Comparison of ENCODE assay signal across 8 mouse cellular contexts in the genomic region with DNA sequence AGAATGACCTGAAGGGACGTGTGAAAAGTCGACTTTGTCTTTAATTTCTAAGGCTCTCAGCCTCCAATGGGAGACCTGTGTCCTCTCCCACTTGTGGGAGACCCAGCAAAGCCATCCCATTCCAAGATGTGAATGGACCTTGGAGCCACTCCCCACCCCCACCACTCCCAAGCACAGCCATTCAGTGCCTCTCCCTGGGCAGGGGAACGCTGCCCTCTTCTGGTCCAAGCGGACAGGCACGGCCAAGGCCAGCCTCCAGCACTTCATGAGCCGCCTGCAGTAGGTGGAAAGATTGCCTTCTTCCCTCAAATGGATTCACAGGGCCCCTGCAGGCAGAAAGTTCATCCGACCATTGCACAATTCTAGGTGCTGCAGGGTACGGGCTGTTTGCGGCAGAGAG.
DNase-seq lines count a peak whose midpoint lies in the region; ATAC-seq and TF ChIP-seq lines count a peak whose summit lies in the region.

No protein-coding gene starts in this region.

- peak; percentile 17 for DNase-seq in gastrocnemius, adult 2 months
- DNase-seq in gastrocnemius, postnatal 36 days = no peak
- peak; percentile 47 for DNase-seq in ES-E14 (ENCODE audit: low read depth, low spot score)
- DNase-seq in embryonic facial prominence, embryonic 14.5 days (ENCODE audit: low spot score) = peak; percentile 80
- peak; percentile 47 to 55 for DNase-seq in left cerebral cortex, postnatal 25 days (ENCODE audit: low spot score in 2 of 2)
- peak; percentile 4 for DNase-seq in retina, adult 2 months (ENCODE audit: low read depth, low spot score)

- 11% methylated on average over 9 of the region's 9 CpGs for whole genome bisulfite sequencing in embryonic facial prominence, embryonic 14.5 days
- WGBS in hindbrain, embryonic 15.5 days = 10% methylated on average over 9 of the region's 9 CpGs

- peak; percentile 80 for ATAC-seq in embryonic facial prominence, embryonic 14.5 days (ENCODE audit: low read depth)
- peak; percentile 59; the same call in 1 of the 2 replicates for ATAC-seq in hindbrain, embryonic 15.5 days (ENCODE audit: low FRiP score, low read depth)
- ATAC-seq in megakaryocyte-erythroid progenitor cell, adult 5-6 weeks (replicated peaks; ENCODE audit: low FRiP score, low TSS enrichment, poor library complexity, severe bottlenecking) = no peak

- in situ Hi-C loops in ES-E14 (cut with MboI; ENCODE audit: low sequenced_read_pairs in 2 of 2, unreplicated experiment in 2 of 2) = loop anchor here in 1 of 2 experiments (25.0 kb wide), 1 partner anchor 271 kb away; no protein-coding TSS in a partner anchor

- H3K4me1 ChIP-seq in ES-E14 (ENCODE audit: control insufficient read depth in 2 of 2, insufficient read depth in 2 of 2, low read length in 2 of 2, poor library complexity in 1 of 2) = peaks cover 0 to 13% of the 10 kb centered on the region in 2 experiments; a peak in 1 of 4 replicates
- H3K4me1 ChIP-seq in embryonic facial prominence, embryonic 14.5 days (ENCODE audit: control insufficient read depth, insufficient read depth, low read length) = peaks cover 6% of the 10 kb centered on the region; the same call in 1 of the 2 replicates
- peaks cover 12% of the 10 kb centered on the region for H3K4me1 ChIP-seq in hindbrain, embryonic 15.5 days (replicated peaks)

- H3K9ac ChIP-seq in ES-E14 (ENCODE audit: insufficient read depth, low read depth, low read length, poor library complexity, severe bottlenecking) = no peak overlapping the region
- no peak overlapping the region for H3K9ac ChIP-seq in embryonic facial prominence, embryonic 14.5 days (ENCODE audit: low read depth, low read length)
- H3K9ac ChIP-seq in hindbrain, embryonic 15.5 days = no peak overlapping the region

- intact Hi-C loops in gastrocnemius, adult 2 months (cut with DNase I) = no loop called here
- intact Hi-C loops in gastrocnemius, postnatal 36 days (cut with DNase I) = no loop called here
- intact Hi-C loops in left cerebral cortex, postnatal 25 days (cut with DNase I) = no loop called here

- no peaks in the 10 kb centered on the region for H3K27me3 ChIP-seq in embryonic facial prominence, embryonic 14.5 days (replicated peaks; ENCODE audit: control insufficient read depth, insufficient read depth, low read length)
- H3K27me3 ChIP-seq in hindbrain, embryonic 15.5 days = peaks cover 84% of the 10 kb centered on the region

- H3K27ac ChIP-seq in gastrocnemius, adult 2 months = no peak overlapping the region
- H3K27ac ChIP-seq in ES-E14 (ENCODE audit: insufficient read depth, low read depth, low read length, poor library complexity, severe bottlenecking) = no peak overlapping the region
- H3K27ac ChIP-seq in embryonic facial prominence, embryonic 14.5 days (replicated peaks; ENCODE audit: low read depth, low read length) = no peak overlapping the region
- no peak overlapping the region for H3K27ac ChIP-seq in hindbrain, embryonic 15.5 days (replicated peaks)

- peak; percentile 43 for TF ChIP-seq CTCF in gastrocnemius, adult 2 months (IDR thresholded peaks at IDR 0.05)

- no peak overlapping the region for H3K4me2 ChIP-seq in embryonic facial prominence, embryonic 14.5 days (ENCODE audit: low read depth, low read length)
- H3K4me2 ChIP-seq in hindbrain, embryonic 15.5 days = no peak overlapping the region

- no peaks in the 10 kb centered on the region for H3K36me3 ChIP-seq in ES-E14 (ENCODE audit: control insufficient read depth, insufficient read depth, low read length, poor library complexity, severe bottlenecking)
- H3K36me3 ChIP-seq in embryonic facial prominence, embryonic 14.5 days (ENCODE audit: control insufficient read depth, insufficient read depth, low read length) = no peaks in the 10 kb centered on the region
- H3K36me3 ChIP-seq in hindbrain, embryonic 15.5 days = no peaks in the 10 kb centered on the region

- no peak overlapping the region for H3K4me3 ChIP-seq in gastrocnemius, adult 2 months
- H3K4me3 ChIP-seq in ES-E14 (ENCODE audit: insufficient read depth in 1 of 2, low read depth in 1 of 2, low read length in 2 of 2, poor library complexity in 1 of 2, severe bottlenecking in 1 of 2) = no peak overlapping the region
- H3K4me3 ChIP-seq in embryonic facial prominence, embryonic 14.5 days (ENCODE audit: low read depth, low read length) = no peak overlapping the region
- H3K4me3 ChIP-seq in hindbrain, embryonic 15.5 days = no peak overlapping the region

- H3K9me3 ChIP-seq in ES-E14 (ENCODE audit: control insufficient read depth, insufficient read depth, low read depth, low read length) = no peaks in the 10 kb centered on the region
- no peaks in the 10 kb centered on the region for H3K9me3 ChIP-seq in embryonic facial prominence, embryonic 14.5 days (ENCODE audit: control insufficient read depth, low read length)
- no peaks in the 10 kb centered on the region for H3K9me3 ChIP-seq in hindbrain, embryonic 15.5 days

TF ChIP-seq in ES-E14, 5 proteins besides CTCF, POLR2A, EP300 and RAD21:
- TF ChIP-seq CHD2 (IDR thresholded peaks at IDR 0.05; ENCODE audit: low read depth, low read length) (no peak), ZNF384 (IDR thresholded peaks at IDR 0.05; ENCODE audit: low read depth, low read length) (no peak), ZC3H11A (IDR thresholded peaks at IDR 0.05; ENCODE audit: borderline replicate concordance, low read depth, low read length) (0 out of 2 replicates have a peak, but pooled peaks have one; percentile 33), HCFC1 (IDR thresholded peaks at IDR 0.05; ENCODE audit: borderline replicate concordance, insufficient read depth, low read length) (no peak), MAFK (IDR thresholded peaks at IDR 0.05; ENCODE audit: insufficient read depth, low read depth, low read length) (no peak)
TF ChIP-seq in ES-E14: peak in this region for 1.

Comparison
In these comparisons a context has a peak if more than half of its experiments do, and no peak if none do; other contexts are left out.
1. DNase-seq: peak in gastrocnemius, adult 2 months (single experiment), ES-E14 (single experiment), embryonic facial prominence, embryonic 14.5 days (single experiment), left cerebral cortex, postnatal 25 days (2 of 2) and retina, adult 2 months (single experiment); none in gastrocnemius, postnatal 36 days (0 of 2).